Mouse (Mus musculus) erythroblast, embryonic 14.5 days (primary cell): ENCODE data around the gene Lrmda.

Experiments
- GATA1 ChIP-seq: IDR thresholded peaks from 2 replicates; pipeline ENCODE4 v1.6.1; 2012; ENCODE audit warnings: low read length, inconsistent platforms, mixed read lengths
- TAL1 ChIP-seq: IDR thresholded peaks from 3 replicates; pipeline ENCODE4 v1.6.1; 2012; ENCODE audit warnings: low read length, inconsistent platforms, mixed read lengths

DNA sequence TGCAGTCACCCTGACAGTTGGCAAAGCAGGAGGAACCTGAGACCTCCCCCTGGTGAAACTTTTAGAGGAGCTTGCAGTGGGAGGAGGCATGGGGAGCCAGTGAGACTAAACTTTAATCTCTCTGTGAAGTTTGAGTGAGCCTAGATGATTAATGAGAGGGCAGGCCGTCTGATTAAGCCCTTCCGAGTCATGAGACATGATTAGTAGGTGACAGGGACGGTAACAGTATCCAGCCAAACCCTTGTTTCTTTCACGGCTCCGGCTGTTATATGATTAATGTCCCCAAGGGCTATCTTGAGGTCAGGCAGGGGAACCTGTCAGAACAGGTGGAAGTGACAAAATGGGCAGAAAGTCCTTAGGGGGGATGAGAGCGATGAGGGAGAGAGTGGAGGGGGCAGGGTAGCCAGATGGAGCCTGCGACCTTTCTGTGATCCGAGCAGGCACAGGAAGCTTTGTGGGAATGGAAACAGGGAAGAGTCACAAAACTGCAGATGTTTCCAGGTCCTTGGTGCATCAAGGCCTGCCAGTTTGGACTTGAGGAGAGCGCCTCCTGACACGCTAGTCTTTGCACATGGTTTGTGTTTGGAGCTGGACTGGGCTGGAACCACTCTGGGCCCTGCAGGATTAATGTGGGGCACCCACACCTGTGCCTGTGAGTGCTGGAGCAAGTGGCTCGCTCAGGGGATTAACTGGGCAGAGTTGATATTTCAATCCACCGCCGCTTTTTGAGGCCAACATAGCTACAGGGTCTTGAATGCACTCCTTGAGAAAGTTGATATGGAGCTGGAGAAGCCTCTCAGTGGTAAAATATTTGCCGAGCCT is 631.8 kb downstream of the Lrmda start:
- TF ChIP-seq TAL1 (no peak), GATA1 (no peak)
